Mouse (Mus musculus): ENCODE measurements at regions not wholly inside any gene's neighbourhood (a gene's known extent, or its start where the extent isn't known, plus 50 kb on each side); places are given as distances from the start of the nearest gene placed in this dataset.
"Not testable (repeated sequence)": the region's sequence is repeated elsewhere in the genome, so short reads cannot be mapped to it uniquely, and the experiment has no call there.

- ATAC-seq (replicated peaks in 1 of 2; ENCODE audit: insufficient read depth in 1 of 2, low FRiP score in 2 of 2, low TSS enrichment in 1 of 2, low read depth in 1 of 2, poor library complexity in 2 of 2, severe bottlenecking in 2 of 2): no peak
Measured at GRCm38 (mm10) chr17:83010845-83011244, 204.2 kb upstream of the Pkdcc start.

- ATAC-seq (replicated peaks in 1 of 2; ENCODE audit: insufficient read depth in 1 of 2, low FRiP score in 2 of 2, low TSS enrichment in 1 of 2, low read depth in 1 of 2, poor library complexity in 2 of 2, severe bottlenecking in 2 of 2): no peak
Measured at GRCm38 (mm10) chr17:83015656-83016055, 199.4 kb upstream of the Pkdcc start.

GRCm38 (mm10) chr17:83016936-83017335, 198.2 kb upstream of the Pkdcc start:
- ATAC-seq (replicated peaks in 1 of 2; ENCODE audit: insufficient read depth in 1 of 2, low FRiP score in 2 of 2, low TSS enrichment in 1 of 2, low read depth in 1 of 2, poor library complexity in 2 of 2, severe bottlenecking in 2 of 2): no peak

GRCm38 (mm10) chr17:83019267-83019666, 195.8 kb upstream of the Pkdcc start:
- no peak for ATAC-seq (replicated peaks in 1 of 2; ENCODE audit: insufficient read depth in 1 of 2, low FRiP score in 2 of 2, low TSS enrichment in 1 of 2, low read depth in 1 of 2, poor library complexity in 2 of 2, severe bottlenecking in 2 of 2)

GRCm38 (mm10) chr17:83020576-83020975, 194.5 kb upstream of the Pkdcc start:
- no peak for ATAC-seq (replicated peaks in 1 of 2; ENCODE audit: insufficient read depth in 1 of 2, low FRiP score in 2 of 2, low TSS enrichment in 1 of 2, low read depth in 1 of 2, poor library complexity in 2 of 2, severe bottlenecking in 2 of 2)

- ATAC-seq (replicated peaks in 1 of 2; ENCODE audit: insufficient read depth in 1 of 2, low FRiP score in 2 of 2, low TSS enrichment in 1 of 2, low read depth in 1 of 2, poor library complexity in 2 of 2, severe bottlenecking in 2 of 2): peak; percentile 47 to 70; a peak in 3 of 4 replicates
Measured at GRCm38 (mm10) chr17:83025340-83025816, 189.7 kb upstream of the Pkdcc start.

- ATAC-seq (replicated peaks in 1 of 2; ENCODE audit: insufficient read depth in 1 of 2, low FRiP score in 2 of 2, low TSS enrichment in 1 of 2, low read depth in 1 of 2, poor library complexity in 2 of 2, severe bottlenecking in 2 of 2): no peak
Measured at GRCm38 (mm10) chr17:83034914-83035573, 180.0 kb upstream of the Pkdcc start.

GRCm38 (mm10) chr17:83035574-83035918, 179.5 kb upstream of the Pkdcc start:
- no peak for ATAC-seq (replicated peaks in 1 of 2; ENCODE audit: insufficient read depth in 1 of 2, low FRiP score in 2 of 2, low TSS enrichment in 1 of 2, low read depth in 1 of 2, poor library complexity in 2 of 2, severe bottlenecking in 2 of 2)

GRCm38 (mm10) chr17:83039563-83039962, 175.5 kb upstream of the Pkdcc start:
- ATAC-seq (replicated peaks in 1 of 2; ENCODE audit: insufficient read depth in 1 of 2, low FRiP score in 2 of 2, low TSS enrichment in 1 of 2, low read depth in 1 of 2, poor library complexity in 2 of 2, severe bottlenecking in 2 of 2): no peak

GRCm38 (mm10) chr17:83044515-83044914, 170.6 kb upstream of the Pkdcc start:
- ATAC-seq (replicated peaks in 1 of 2; ENCODE audit: insufficient read depth in 1 of 2, low FRiP score in 2 of 2, low TSS enrichment in 1 of 2, low read depth in 1 of 2, poor library complexity in 2 of 2, severe bottlenecking in 2 of 2): no peak

GRCm38 (mm10) chr17:83049972-83050535, 165.0 kb upstream of the Pkdcc start:
- peak in 1 of 2 experiments; percentile 42; a peak in 1 of 4 replicates for ATAC-seq (replicated peaks in 1 of 2; ENCODE audit: insufficient read depth in 1 of 2, low FRiP score in 2 of 2, low TSS enrichment in 1 of 2, low read depth in 1 of 2, poor library complexity in 2 of 2, severe bottlenecking in 2 of 2)

- no peak for ATAC-seq (replicated peaks in 1 of 2; ENCODE audit: insufficient read depth in 1 of 2, low FRiP score in 2 of 2, low TSS enrichment in 1 of 2, low read depth in 1 of 2, poor library complexity in 2 of 2, severe bottlenecking in 2 of 2)
Measured at GRCm38 (mm10) chr17:83050591-83051197, 164.4 kb upstream of the Pkdcc start.

- no peak for ATAC-seq (replicated peaks in 1 of 2; ENCODE audit: insufficient read depth in 1 of 2, low FRiP score in 2 of 2, low TSS enrichment in 1 of 2, low read depth in 1 of 2, poor library complexity in 2 of 2, severe bottlenecking in 2 of 2)
Measured at GRCm38 (mm10) chr17:83052613-83053140, 162.4 kb upstream of the Pkdcc start.

- ATAC-seq (replicated peaks in 1 of 2; ENCODE audit: insufficient read depth in 1 of 2, low FRiP score in 2 of 2, low TSS enrichment in 1 of 2, low read depth in 1 of 2, poor library complexity in 2 of 2, severe bottlenecking in 2 of 2): peak in 1 of 2 experiments; percentile 32; a peak in 1 of 4 replicates
Measured at GRCm38 (mm10) chr17:83057832-83058231, 157.3 kb upstream of the Pkdcc start.

GRCm38 (mm10) chr17:83061843-83062242, 153.2 kb upstream of the Pkdcc start:
- no peak for ATAC-seq (replicated peaks in 1 of 2; ENCODE audit: insufficient read depth in 1 of 2, low FRiP score in 2 of 2, low TSS enrichment in 1 of 2, low read depth in 1 of 2, poor library complexity in 2 of 2, severe bottlenecking in 2 of 2)

- no peak for ATAC-seq (replicated peaks in 1 of 2; ENCODE audit: insufficient read depth in 1 of 2, low FRiP score in 2 of 2, low TSS enrichment in 1 of 2, low read depth in 1 of 2, poor library complexity in 2 of 2, severe bottlenecking in 2 of 2)
Measured at GRCm38 (mm10) chr17:83063848-83064247, 151.2 kb upstream of the Pkdcc start.

- ATAC-seq (replicated peaks in 1 of 2; ENCODE audit: insufficient read depth in 1 of 2, low FRiP score in 2 of 2, low TSS enrichment in 1 of 2, low read depth in 1 of 2, poor library complexity in 2 of 2, severe bottlenecking in 2 of 2): not testable (repeated sequence)
Measured at GRCm38 (mm10) chr17:83064376-83064775, 150.7 kb upstream of the Pkdcc start.

GRCm38 (mm10) chr17:83069246-83069645, 145.8 kb upstream of the Pkdcc start:
- no peak for ATAC-seq (replicated peaks in 1 of 2; ENCODE audit: insufficient read depth in 1 of 2, low FRiP score in 2 of 2, low TSS enrichment in 1 of 2, low read depth in 1 of 2, poor library complexity in 2 of 2, severe bottlenecking in 2 of 2)

Data from hematopoietic stem cell, adult 5-6 weeks (primary cell).